Mouse (Mus musculus) naive thymus-derived CD4-positive, alpha-beta T cell, adult 2 months (primary cell): ENCODE measurements around the gene Ripk1.

Source experiments
- DNase-seq: peaks from one replicate; pipeline ENCODE4 v3.0.0-alpha.2; 2011; ENCODE audit warnings: low read depth

Gene Ripk1

DNA sequence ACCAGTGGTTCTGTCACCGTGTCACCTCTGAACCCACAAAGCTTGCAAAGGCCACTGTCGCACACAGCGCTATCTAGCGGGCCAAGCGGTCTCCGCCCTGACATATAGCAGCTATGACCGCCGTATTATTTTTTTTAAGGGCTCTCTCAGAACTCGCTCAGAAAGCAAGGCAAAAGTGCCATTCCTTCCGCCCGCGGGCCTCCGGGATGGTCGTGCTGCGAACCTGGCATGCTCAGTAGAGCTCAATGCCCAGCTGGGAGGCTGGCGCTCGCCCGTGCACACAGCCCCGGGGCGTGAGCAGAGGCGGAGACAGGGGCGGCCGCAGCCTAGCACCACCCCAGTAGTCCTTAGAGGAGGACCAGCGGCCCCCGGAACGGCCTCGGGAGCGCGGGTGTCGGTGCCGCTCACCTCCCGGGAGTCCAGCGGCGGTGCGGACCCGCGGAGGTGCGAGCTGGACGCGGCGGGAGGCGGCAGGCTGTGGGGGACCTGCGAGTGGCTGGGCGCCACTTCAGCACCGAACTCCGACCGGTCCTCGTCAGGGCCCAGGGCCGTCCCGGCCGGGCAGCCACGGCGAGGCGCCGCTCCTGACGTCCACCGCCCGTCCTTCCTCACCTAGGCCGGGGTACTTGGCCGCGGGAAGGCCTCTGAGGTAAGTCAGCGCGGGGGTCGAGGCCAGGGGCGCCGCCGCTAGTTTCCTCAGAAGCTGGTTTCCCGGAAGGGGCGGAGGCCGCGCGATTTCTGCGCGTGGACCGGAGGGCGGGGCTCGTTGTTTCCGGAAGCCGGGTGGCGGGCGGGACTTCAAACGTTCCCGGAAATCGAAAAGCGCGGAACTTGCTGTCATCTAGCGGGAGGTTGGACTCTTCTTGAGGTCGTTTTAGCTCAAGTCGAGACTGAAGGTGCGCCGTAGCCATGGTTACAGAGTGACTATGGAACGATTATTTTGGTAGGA, at the start of gene Ripk1, which contains the start of gene Serpinb6a:
Gene Ripk1 (plus strand): TSS at position 306 of the 949 bp plus-strand sequence.
Gene Serpinb6a (minus strand): TSS at position 737 of the 949 bp plus-strand sequence.
- peak; percentile 95 for DNase-seq

DNA sequence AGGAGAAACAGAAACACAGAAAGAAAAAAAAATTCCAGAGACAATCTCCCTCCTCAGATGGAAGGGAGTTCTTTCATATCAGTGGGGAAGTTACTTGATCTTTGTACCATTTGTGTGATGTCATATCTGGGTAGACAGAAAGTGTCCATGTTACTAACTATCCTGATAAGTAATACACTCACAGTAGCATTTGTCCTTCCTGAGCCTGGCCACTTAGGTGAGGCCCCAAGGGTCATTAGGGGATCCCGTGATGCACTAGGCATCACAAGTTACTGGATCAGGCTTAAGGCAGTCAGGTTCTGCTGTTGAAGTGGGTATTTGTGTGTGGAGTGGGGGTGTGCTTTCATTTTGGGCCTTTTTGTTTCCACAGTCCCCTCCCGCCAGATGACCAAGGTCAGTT, 49.2 kb upstream of the Ripk1 start:
- DNase-seq = no peak

DNA sequence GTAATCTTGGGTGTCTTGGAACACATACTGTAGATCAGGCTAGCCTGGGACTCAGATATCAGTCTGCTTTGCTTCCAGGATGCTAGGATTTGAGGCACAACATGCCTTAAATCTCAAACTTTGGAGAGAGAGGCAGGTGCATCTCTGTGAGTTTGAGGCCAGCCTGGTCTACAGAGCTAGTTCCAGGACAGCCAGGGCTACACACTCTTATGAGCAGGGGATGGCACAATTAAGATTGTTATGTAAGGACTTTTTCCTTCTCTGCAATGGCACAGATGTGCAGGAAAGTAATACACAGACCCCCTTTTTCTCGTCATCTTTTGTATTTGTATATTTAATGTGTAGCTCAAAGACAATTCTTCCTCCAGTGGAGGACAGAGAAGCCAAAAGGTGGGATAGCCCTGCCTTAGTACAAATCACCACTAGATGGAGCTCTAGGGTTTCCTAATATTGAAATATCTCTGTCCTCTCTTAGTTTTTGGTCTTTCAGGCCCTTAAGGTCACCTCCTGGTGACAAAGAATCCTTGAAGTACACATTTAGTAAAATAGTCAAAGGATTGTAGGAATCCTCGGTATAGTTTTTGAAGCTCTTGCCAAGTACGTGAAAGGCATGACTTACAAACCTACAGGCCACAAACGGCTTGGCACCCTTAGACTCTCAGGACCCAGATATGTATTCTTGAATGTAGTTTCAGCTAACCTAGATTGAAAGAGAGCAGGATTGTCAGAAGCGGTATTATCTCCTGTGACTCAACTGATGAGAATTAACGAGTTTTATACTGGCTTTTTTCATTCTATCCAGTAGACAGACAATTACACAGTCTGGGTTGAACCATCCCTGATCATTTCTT, 45.4 kb upstream of the Ripk1 start:
- peak; percentile 74 for DNase-seq

GRCm38 (mm10) chr13:33959771-33960170, 42.4 kb upstream of the Ripk1 start:
- no peak for DNase-seq

DNA sequence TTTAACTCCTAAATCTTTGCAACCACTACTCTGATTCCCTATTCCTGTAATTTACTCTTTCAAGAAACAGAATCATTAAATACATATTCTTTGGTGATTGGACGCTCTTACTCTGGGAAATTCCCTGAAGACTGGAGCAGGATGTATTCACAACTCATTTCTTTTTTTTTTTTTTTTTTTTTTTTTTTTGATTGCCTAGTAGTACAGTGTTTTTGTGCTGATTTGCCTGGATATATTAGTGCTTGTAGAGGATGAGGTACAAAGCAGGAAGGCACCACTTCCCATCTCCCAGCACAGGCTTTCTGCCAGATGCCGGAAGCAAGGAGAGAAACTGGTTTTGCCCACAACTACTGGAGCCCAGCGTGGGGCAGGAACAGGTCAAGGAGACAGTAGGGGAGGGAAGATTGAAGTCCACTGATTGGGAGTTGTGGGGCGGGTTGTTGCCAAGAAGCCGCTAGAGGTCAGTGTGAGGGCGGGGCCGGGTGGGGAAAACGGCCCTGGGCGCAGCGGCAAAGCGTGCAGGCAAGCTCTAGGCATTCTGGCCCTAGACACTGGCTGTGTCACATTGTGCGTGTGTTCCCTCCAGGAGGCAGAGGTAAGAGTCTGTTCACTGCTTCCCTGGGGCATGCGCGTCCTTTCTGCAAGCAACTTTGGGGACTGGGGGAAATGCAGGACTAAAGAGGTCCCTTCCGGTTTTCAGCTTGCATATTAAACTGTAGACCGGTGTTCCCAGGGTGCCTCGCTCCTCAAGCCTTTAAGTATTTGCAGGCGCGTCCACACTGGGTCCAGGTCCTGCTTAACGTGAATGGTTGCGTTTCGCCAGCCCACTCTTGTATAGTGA, 37.7 kb upstream of the Ripk1 start, which contains the start of gene Nqo2:
Gene Nqo2 (plus strand): TSS at position 482 of the 841 bp plus-strand sequence.
- peak; percentile 46 for DNase-seq

DNA sequence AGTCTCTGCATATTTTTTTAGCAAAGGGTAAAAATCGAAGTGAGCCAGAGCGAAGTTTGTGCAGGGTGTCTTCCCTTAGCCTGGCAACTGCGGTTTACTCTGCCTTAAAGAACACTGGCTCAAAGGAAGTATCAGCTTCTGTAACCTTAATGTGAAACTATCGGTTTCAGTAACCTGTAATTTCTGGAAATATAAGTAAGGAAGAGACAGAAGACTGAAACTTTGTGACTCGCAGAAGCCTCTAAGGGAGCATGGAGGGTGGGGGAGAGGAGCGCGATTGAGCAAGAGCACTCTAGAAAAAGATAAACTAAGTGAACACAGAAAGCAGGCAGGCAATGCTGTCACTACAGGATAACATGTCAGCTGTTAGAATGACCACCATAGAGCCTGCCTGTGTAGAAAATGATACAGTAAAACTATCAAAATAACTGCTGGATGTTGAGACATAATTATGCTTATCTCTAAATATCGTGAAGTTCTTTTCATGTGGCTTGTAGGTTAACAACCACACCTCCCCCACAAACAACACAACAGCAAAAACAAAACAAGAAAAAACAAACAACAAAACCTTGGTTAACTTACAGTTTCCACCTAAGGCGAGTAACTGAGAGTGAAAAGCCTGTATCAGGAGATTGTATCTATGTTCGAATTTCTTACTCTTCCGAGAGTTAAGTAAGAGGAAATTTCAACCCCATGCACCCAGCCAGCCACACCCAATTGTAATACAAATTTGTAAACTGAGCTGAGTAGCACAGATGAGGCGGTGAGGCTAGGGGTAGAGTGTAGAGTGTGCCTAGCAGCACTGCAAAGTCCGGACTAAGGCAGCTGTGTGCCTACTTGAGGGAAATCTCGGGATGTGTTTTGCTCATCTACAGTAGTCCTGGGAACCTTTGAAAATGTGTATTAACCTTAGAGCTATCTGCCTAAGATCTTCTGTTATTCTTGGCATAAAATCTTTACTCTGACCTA, 36.8 kb upstream of the Ripk1 start:
- DNase-seq = peak; percentile 44

GRCm38 (mm10) chr13:33966025-33966412, 36.1 kb upstream of the Ripk1 start:
- no peak for DNase-seq

DNA sequence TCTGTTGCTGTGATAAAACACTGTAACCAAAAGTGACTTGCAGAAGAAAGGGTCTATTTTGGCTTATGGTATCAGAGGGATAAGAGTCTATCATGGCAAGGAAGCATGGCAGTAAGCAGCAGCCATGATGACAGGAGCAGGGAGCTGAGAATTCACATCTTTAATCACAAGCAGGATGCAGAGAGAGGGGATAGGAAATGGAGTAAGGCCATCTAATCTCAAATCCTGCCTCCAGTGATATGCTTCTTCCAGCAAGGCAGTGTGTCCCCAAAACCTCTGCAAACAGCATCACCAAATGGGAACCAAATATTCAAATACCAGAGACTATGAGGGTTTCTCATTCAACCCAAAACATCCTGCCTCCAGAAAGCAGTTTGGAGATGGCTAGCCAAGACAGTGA, 35.6 kb upstream of the Ripk1 start:
- DNase-seq = no peak

DNA sequence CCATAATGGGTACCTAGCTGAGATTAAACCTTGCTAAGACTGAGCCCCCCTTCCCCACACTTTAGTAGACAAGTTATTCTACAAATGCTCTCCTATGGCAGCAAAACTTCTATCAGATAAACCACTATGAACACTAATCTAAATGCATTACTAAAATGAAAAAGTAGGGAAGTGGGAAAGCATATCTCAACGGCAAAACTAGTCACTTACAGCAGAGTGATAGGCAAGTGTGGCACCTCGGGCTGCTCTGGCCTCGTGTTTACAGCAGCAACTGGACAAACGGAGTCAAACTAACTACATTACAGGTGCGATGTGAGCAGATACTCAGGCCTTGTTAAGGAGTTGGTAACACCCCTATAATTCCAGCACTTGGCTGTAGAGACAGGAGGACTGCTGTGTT, 12.5 kb upstream of the Ripk1 start:
- DNase-seq = no peak

- peak; percentile 85 for DNase-seq
Observed at GRCm38 (mm10) chr13:33995197-33995596, 7.0 kb upstream of the Ripk1 start.

DNA sequence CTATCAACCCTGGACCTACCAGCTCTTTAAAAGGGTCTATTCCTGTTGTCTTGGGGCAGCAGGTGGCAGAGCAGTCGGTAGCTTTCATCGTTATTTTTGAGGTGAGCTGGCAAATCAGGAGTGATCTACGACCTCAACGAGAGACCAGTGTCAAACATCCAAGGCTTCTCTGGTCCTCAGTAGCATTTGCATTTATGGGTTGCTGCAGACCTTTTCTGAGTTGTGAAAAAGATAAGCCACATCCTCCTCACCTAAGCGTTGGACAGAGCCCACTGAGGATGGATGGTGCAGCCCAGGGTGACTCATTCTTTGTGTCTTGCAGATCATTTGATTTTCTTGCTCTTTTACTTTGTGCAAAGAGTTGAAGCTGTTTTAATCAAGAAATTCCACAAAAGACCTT, 895 bp downstream of the Ripk1 start:
- no peak for DNase-seq

GRCm38 (mm10) chr13:34007234-34007633, 5.1 kb downstream of the Ripk1 start:
- DNase-seq = no peak

DNA sequence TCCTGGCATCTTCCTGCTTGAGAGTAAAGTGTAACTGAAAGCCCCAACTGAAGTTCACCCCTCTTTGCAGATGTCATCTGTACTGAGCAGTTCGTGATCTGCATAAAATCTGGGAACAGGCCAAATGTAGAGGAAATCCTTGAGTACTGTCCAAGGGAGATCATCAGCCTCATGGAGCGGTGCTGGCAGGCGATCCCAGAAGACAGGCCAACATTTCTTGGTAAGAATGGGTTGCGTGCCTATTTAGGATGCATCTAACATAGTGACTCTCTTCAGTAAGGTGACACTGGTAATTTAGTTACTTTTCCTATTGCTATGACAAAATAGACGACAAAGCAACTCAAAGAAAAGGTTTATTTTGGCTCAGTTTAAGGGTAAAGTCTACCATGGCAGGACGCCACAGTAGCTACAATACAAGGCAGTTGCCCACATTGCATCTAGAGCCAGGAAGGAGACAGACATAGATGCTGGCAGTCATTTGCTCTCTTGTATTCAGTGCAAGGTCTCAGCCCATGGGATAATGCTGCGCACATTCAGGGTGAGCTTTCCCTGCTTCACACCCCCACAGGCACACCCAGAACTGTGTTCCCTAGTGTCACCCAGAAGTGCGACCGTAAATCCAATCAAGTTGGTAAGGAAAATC, 14.9 kb downstream of the Ripk1 start:
- no peak for DNase-seq

DNA sequence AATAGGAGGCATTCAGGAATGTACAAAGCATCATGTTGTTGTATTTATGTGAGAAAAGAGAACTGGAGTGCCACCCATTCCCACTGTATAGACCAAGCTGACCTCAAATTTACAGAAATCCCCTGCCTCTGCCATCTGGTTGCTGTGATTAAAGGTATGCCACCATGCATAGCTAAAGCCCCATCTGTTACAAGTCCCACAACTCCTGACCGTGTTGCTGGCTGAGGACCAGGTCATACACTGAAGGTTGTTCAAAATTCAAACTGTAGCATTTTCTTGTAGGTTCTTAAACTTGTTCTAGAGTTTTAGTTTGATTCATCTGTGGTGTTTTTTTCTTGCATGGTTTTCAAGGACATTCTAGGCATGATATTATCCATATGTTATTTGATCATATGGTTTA, 16.4 kb downstream of the Ripk1 start:
- DNase-seq = no peak

DNA sequence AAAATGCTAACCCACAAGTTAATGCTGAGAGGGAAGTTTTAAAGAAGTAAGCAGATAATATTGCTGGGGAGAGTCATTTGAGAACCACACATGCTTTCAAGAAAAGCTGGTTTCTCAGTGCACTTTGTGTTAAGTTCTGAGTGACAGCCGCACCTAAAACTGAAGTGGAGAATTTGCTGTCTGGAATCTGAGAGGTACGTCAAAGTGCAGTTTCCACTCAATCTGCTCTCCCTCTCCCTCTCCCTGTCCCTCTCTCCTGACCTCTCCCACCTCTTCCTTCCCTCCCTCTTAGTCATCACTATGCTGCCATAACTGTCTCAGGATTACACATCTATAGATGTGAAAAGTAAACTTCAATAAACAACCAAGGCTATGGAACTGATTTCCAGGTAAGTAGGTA, 19.8 kb downstream of the Ripk1 start:
- no peak for DNase-seq

DNA sequence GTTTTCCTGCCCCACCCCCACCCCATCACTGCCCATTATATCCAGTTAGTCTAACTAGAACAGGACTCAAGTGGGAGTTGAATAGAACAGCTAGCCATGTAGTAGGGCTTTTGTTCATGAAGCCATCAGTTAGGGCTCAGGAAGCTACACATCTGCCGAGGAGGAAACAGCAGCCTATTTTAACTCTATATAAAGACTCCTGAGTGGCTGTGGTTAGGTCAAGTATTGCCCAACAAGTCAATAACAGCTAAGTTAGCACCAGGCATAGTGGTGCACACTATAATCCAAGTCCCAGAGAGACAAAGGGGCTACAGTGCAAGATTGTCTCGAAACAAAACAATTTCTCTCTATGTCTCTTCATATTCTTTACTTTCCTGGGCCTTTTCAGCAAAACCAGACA, 29.9 kb downstream of the Ripk1 start:
- DNase-seq = no peak

DNA sequence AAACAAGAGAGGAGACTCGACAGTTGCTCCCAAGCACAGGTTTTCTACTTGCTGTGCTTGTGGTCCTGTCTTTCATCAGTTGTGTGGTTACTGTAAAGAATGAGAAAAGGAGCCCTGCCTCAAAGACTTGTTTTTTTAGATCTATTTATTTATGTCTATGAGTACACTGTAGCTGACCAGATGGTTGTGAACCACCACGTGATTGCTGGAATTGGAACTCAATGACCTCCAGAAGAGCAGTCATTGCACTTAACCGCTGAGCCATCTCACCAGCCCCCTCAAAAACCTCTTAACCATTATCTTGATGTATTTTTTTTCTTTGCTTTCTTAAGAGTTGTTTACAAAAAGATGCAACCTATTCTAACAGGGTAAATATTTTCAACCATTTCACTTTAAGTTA, 33.3 kb downstream of the Ripk1 start:
- no peak for DNase-seq

- DNase-seq = peak; percentile 10
Observed at GRCm38 (mm10) chr13:34036726-34037125, 34.6 kb downstream of the Ripk1 start.

- peak; percentile 95 for DNase-seq
Observed at GRCm38 (mm10) chr13:34037172-34038055, 35.3 kb downstream of the Ripk1 start, which contains the start of gene Bphl. Gene Bphl, plus strand, starts transcription at chr13:34037597.
